Mouse (Mus musculus): ENCODE results near the gene Mgat4b. TPM values are rescaled to one million over a fixed set of nuclear protein-coding genes. Genes with fewer than 3 reads are reported as not detected.
A peak's percentile ranks its signal among the peaks of the same experiment; 100 is the strongest.

The Mgat4b gene
- polyA plus RNA-seq, 1 experiment from 2014 or later = 11.8 TPM

DNA sequence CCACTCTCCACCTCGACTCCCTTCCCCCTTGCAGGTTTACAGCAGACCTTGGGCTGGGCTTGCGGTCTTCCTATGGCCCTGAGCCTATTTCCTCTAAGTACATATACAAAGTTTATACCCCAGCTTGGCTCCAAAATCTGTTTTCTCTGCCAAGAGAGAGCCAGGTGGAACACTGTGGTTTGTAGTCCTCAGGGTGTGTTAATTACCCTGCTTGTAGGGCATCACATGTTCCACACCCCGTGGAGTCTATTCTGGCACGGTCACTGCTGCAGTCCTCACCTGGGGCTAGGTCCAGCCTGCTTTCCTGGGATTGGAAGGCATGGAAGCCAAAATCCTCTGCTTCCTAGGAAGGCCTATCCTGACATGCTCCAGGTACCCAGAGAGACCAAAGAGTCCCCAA, 17.0 kb downstream of the Mgat4b start:
- peak overlapping the region; percentile 81; the same call in 1 of the 2 replicates for H3K27ac ChIP-seq (ENCODE audit: low read length)
- H3K4me2 ChIP-seq (ENCODE audit: low read depth, low read length) = no peak overlapping the region
- ATAC-seq (replicated peaks; ENCODE audit: extremely low read depth, insufficient read depth, low FRiP score) = no peak
- 87% methylated on average over 4 of the region's 4 CpGs for WGBS
- H3K4me1 ChIP-seq (ENCODE audit: control insufficient read depth, insufficient read depth, low read length) = peaks cover 36% of the 10 kb centered on the region
- peaks cover 12% of the 10 kb centered on the region for H3K36me3 ChIP-seq (ENCODE audit: control insufficient read depth, insufficient read depth)
- H3K27me3 ChIP-seq (ENCODE audit: control insufficient read depth, insufficient read depth, low read length) = no peaks in the 10 kb centered on the region
- no peaks in the 10 kb centered on the region for H3K9me3 ChIP-seq (replicated peaks; ENCODE audit: control insufficient read depth, low read length)
- H3K4me3 ChIP-seq (ENCODE audit: low read length) = no peak overlapping the region
- no peak overlapping the region for H3K9ac ChIP-seq (ENCODE audit: low read length)

DNA sequence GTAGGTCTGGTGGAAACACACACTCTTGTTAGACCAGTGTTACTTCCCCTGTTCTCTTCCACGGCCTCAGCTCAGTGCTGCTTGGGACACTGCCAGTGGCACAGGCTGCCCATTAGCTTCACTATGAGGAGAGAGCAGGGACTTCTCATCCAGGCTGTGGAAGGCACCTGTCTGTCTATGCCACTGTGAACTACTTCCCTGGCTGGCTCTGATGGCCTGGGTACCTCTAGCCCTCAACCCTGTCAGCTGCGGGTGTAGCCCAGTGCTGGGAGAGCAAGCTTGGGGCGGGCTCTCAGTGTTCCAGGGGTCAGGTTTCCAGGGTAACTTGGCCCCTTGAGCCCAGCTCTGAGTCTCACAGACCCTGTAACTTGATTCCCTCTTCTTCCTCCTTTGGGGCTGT, 18.1 kb downstream of the Mgat4b start:
- H3K9ac ChIP-seq (ENCODE audit: low read length) = no peak overlapping the region
- no peaks in the 10 kb centered on the region for H3K27me3 ChIP-seq (ENCODE audit: control insufficient read depth, insufficient read depth, low read length)
- no peak overlapping the region for H3K27ac ChIP-seq (ENCODE audit: low read length)
- H3K36me3 ChIP-seq (ENCODE audit: control insufficient read depth, insufficient read depth) = peaks cover 21% of the 10 kb centered on the region
- H3K9me3 ChIP-seq (replicated peaks; ENCODE audit: control insufficient read depth, low read length) = no peaks in the 10 kb centered on the region
- ATAC-seq (replicated peaks; ENCODE audit: extremely low read depth, insufficient read depth, low FRiP score) = no peak
- H3K4me3 ChIP-seq (ENCODE audit: low read length) = no peak overlapping the region
- H3K4me2 ChIP-seq (ENCODE audit: low read depth, low read length) = no peak overlapping the region
- H3K4me1 ChIP-seq (ENCODE audit: control insufficient read depth, insufficient read depth, low read length) = peaks cover 34% of the 10 kb centered on the region
- 54% methylated on average over 3 of the region's 3 CpGs for WGBS

DNA sequence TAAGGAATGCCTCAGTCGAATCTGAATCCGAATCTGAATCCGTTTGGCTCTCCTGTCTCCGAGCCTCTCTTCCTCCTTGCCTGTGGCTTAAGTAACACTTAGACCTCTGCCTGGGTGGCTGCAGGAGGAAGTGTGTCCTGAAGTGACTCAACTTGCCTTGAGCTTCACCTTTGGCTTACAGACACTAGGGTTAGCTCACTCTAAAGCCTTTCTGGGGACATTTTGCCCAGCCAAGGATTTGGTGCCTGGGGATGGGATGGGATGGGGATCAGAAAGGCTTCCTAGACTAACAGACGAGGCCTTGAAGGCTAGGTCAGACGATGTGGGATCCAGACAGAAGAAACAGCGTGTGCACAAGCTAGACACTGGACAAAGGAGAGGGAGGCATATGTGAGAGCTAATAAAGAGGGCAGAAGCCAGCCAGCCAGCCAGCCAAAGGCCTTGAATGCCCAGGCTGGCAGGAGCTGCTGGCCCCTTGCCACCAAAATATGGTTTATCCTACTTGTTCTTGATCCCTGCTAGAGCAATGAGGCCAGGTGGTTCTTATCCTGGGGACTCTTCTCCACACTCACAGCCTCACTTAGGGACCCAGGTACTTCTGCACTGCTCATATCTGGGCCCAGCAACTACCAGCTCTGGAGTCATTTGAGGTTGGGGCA, 18.7 kb downstream of the Mgat4b start:
- H3K4me1 ChIP-seq (ENCODE audit: control insufficient read depth, insufficient read depth, low read length) = peaks cover 29% of the 10 kb centered on the region
- no peak overlapping the region for H3K27ac ChIP-seq (ENCODE audit: low read length)
- ATAC-seq (replicated peaks; ENCODE audit: extremely low read depth, insufficient read depth, low FRiP score) = no peak
- no peaks in the 10 kb centered on the region for H3K9me3 ChIP-seq (replicated peaks; ENCODE audit: control insufficient read depth, low read length)
- no peak overlapping the region for H3K4me2 ChIP-seq (ENCODE audit: low read depth, low read length)
- no peak overlapping the region for H3K4me3 ChIP-seq (ENCODE audit: low read length)
- WGBS = 73% methylated on average over 7 of the region's 7 CpGs
- H3K36me3 ChIP-seq (ENCODE audit: control insufficient read depth, insufficient read depth) = peaks cover 27% of the 10 kb centered on the region
- H3K9ac ChIP-seq (ENCODE audit: low read length) = no peak overlapping the region
- H3K27me3 ChIP-seq (ENCODE audit: control insufficient read depth, insufficient read depth, low read length) = no peaks in the 10 kb centered on the region

DNA sequence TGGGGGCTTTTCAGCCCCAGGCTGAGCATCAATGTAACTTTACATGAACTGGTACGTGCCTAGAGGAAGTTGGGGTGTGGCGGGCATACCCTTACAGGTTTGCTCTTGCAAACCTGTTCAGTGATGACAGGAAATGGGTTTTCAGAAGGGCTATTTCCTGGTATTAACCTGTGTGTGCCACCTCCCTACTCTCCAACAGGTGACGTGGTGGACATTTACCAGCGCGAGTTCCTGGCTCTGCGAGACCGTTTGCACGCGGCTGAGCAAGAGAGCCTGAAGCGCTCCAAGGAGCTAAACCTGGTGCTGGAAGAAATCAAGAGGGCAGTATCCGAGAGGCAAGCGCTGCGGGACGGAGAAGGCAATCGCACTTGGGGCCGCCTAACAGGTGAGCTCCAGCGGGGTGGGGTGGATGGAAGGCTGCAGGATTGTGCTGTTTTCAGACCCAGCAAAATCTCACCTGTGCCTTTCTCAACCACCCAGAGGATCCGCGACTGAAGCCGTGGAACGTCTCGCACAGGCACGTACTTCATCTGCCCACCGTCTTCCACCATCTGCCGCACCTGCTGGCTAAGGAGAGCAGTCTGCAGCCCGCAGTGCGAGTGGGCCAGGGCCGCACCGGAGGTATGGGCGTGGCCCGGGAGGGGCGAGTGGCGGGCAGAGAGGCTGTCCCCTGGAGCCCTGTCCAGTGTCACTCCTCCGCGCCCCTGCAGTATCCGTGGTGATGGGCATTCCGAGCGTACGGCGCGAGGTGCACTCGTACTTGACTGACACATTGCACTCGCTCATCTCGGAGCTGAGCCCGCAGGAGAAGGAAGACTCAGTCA, 20.0 kb downstream of the Mgat4b start:
- ATAC-seq (replicated peaks; ENCODE audit: extremely low read depth, insufficient read depth, low FRiP score) = no peak
- no peaks in the 10 kb centered on the region for H3K9me3 ChIP-seq (replicated peaks; ENCODE audit: control insufficient read depth, low read length)
- peak overlapping the region; percentile 63 for H3K4me2 ChIP-seq (ENCODE audit: low read depth, low read length)
- H3K27me3 ChIP-seq (ENCODE audit: control insufficient read depth, insufficient read depth, low read length) = no peaks in the 10 kb centered on the region
- 46% methylated on average over 45 of the region's 45 CpGs for WGBS
- 0 out of 2 replicates have a peak overlapping the region, but pooled peaks have one; percentile 22 for H3K9ac ChIP-seq (ENCODE audit: low read length)
- H3K4me1 ChIP-seq (ENCODE audit: control insufficient read depth, insufficient read depth, low read length) = peaks cover 29% of the 10 kb centered on the region
- no peak overlapping the region for H3K27ac ChIP-seq (ENCODE audit: low read length)
- peaks cover 34% of the 10 kb centered on the region for H3K36me3 ChIP-seq (ENCODE audit: control insufficient read depth, insufficient read depth)
- H3K4me3 ChIP-seq (ENCODE audit: low read length) = peak overlapping the region; percentile 30

DNA sequence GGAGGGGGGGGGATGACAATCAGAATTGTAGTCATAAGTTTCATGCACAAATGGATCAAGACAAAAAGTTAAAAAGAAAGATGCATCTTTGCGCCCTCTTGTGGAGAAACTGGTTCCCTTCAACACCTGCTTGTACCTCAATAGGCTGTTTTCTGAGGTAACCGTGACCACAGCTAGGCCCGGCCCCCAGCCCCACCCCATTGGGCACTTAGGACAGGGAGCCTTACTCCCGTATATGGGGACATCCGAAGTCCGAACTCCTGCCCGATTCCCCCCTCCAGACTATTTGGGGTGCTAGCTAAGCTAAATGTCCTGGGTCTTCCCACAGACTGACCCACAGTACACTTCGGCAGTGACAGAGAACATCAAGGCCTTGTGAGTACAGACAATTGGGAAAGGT, 20.7 kb downstream of the Mgat4b start:
- H3K27ac ChIP-seq (ENCODE audit: low read length) = no peak overlapping the region
- H3K4me1 ChIP-seq (ENCODE audit: control insufficient read depth, insufficient read depth, low read length) = peaks cover 30% of the 10 kb centered on the region
- H3K4me2 ChIP-seq (ENCODE audit: low read depth, low read length) = peak overlapping the region; percentile 63
- WGBS = 40% methylated on average over 8 of the region's 8 CpGs
- H3K27me3 ChIP-seq (ENCODE audit: control insufficient read depth, insufficient read depth, low read length) = no peaks in the 10 kb centered on the region
- H3K9me3 ChIP-seq (replicated peaks; ENCODE audit: control insufficient read depth, low read length) = no peaks in the 10 kb centered on the region
- no peak overlapping the region for H3K9ac ChIP-seq (ENCODE audit: low read length)
- no peak for ATAC-seq (replicated peaks; ENCODE audit: extremely low read depth, insufficient read depth, low FRiP score)
- peak overlapping the region; percentile 30 for H3K4me3 ChIP-seq (ENCODE audit: low read length)
- H3K36me3 ChIP-seq (ENCODE audit: control insufficient read depth, insufficient read depth) = peaks cover 34% of the 10 kb centered on the region

DNA sequence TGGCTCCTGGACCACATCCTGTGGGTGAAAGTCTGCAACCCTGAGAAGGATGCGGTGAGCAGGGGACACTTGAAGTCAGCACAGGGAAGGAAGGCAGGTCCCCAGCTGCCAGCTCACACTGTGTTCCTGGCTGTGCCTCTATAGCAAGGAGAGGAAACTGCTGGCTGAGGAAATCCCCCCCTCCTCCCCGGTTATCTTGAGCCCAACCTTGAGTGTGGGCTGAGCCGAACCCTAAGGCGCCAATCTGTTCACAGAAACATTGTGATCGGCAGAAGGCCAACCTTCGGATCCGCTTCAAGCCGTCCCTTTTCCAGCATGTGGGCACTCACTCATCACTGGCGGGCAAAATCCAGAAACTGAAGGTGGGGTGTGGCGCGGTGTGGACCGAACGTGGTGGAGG, 22.3 kb downstream of the Mgat4b start:
- Histone ChIP-seq H3K9ac (ENCODE audit: low read length) (no peak overlapping the region), H3K27me3 (ENCODE audit: control insufficient read depth, insufficient read depth, low read length) (peaks cover 12% of the 10 kb centered on the region), H3K4me1 (ENCODE audit: control insufficient read depth, insufficient read depth, low read length) (peaks cover 29% of the 10 kb centered on the region), H3K9me3 (replicated peaks; ENCODE audit: control insufficient read depth, low read length) (no peaks in the 10 kb centered on the region), H3K27ac (ENCODE audit: low read length) (no peak overlapping the region), H3K36me3 (ENCODE audit: control insufficient read depth, insufficient read depth) (peaks cover 34% of the 10 kb centered on the region), H3K4me2 (ENCODE audit: low read depth, low read length) (no peak overlapping the region), H3K4me3 (ENCODE audit: low read length) (no peak overlapping the region)
- WGBS = 94% methylated on average over 13 of the region's 13 CpGs
- no peak for ATAC-seq (replicated peaks; ENCODE audit: extremely low read depth, insufficient read depth, low FRiP score)

DNA sequence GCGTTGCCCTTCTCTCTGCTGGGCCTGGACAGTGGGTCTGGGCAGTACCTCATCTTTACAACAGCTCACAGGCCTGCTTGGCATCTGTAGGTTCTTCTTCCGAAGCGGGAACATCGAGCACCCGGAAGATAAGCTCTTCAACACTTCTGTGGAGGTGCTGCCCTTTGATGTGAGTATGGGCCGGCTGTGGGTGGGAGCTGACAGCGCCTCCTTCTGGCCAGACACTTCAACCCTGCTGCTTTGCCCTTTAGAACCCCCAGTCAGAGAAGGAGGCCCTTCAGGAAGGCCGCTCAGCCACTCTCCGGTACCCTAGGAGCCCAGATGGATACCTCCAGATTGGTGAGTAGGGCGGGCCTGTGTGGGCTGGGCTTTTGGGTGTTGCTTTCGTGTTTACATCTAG, 23.3 kb downstream of the Mgat4b start:
- Histone ChIP-seq H3K9ac (ENCODE audit: low read length) (no peak overlapping the region), H3K9me3 (replicated peaks; ENCODE audit: control insufficient read depth, low read length) (no peaks in the 10 kb centered on the region), H3K4me3 (ENCODE audit: low read length) (no peak overlapping the region), H3K27ac (ENCODE audit: low read length) (no peak overlapping the region), H3K36me3 (ENCODE audit: control insufficient read depth, insufficient read depth) (peaks cover 34% of the 10 kb centered on the region), H3K4me2 (ENCODE audit: low read depth, low read length) (no peak overlapping the region), H3K27me3 (ENCODE audit: control insufficient read depth, insufficient read depth, low read length) (peaks cover 19% of the 10 kb centered on the region), H3K4me1 (ENCODE audit: control insufficient read depth, insufficient read depth, low read length) (peaks cover 28% of the 10 kb centered on the region)
- 82% methylated on average over 11 of the region's 11 CpGs for WGBS
- no peak for ATAC-seq (replicated peaks; ENCODE audit: extremely low read depth, insufficient read depth, low FRiP score)

DNA sequence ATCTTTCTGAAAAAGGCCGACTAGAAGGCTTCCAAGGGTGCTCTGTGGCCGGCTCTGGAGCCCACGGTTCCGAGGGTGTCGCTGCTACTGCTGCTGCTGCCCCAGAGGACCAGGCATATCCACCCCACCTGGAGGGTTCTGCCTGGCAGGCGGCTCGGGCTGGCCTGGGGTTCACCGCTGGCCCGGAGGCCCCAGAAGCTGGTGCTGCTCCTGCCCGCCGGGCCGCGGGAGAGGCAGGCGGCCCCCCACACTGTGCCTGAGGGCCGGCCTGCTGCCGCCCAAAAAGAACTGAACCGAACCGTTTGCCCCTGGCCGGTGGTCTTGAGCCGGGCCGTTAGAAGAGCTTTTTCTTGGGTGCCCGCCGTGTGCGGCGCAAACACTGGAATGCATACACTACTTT, 23.9 kb downstream of the Mgat4b start:
- Histone ChIP-seq H3K9me3 (replicated peaks; ENCODE audit: control insufficient read depth, low read length) (no peaks in the 10 kb centered on the region), H3K4me1 (ENCODE audit: control insufficient read depth, insufficient read depth, low read length) (peaks cover 23% of the 10 kb centered on the region), H3K4me3 (ENCODE audit: low read length) (no peak overlapping the region), H3K27ac (ENCODE audit: low read length) (no peak overlapping the region), H3K9ac (ENCODE audit: low read length) (no peak overlapping the region), H3K4me2 (ENCODE audit: low read depth, low read length) (no peak overlapping the region), H3K36me3 (ENCODE audit: control insufficient read depth, insufficient read depth) (peaks cover 34% of the 10 kb centered on the region), H3K27me3 (ENCODE audit: control insufficient read depth, insufficient read depth, low read length) (peaks cover 19% of the 10 kb centered on the region)
- WGBS = 93% methylated on average over 25 of the region's 25 CpGs
- no peak for ATAC-seq (replicated peaks; ENCODE audit: extremely low read depth, insufficient read depth, low FRiP score)

DNA sequence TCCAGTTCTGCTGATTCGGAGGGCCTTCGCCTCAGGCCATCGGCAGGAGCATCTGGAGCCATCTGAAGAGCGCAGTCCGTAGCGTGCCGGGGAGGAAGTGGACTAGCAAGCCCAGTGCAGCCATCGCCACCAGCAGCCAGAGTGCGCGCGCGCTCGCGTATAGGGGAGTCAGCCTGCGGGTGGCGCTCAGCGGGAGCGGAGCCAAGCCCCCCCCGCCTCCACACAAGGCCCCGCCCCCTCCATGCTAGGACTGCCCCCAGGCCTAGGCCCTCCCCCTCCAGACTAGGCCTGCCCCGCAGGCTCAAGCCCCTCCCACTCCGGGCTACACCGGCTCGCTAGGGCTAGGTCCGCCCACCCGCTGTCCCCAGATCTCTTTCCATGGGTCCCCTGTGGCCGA, 25.8 kb downstream of the Mgat4b start:
- H3K4me1 ChIP-seq (ENCODE audit: control insufficient read depth, insufficient read depth, low read length) = peaks cover 16% of the 10 kb centered on the region

More for the DNA sequence above, 25.8 kb downstream of the Mgat4b start:
- Histone ChIP-seq H3K9ac (ENCODE audit: low read length) (peak overlapping the region; percentile 73), H3K9me3 (replicated peaks; ENCODE audit: control insufficient read depth, low read length) (no peaks in the 10 kb centered on the region), H3K27me3 (ENCODE audit: control insufficient read depth, insufficient read depth, low read length) (peaks cover 19% of the 10 kb centered on the region), H3K4me2 (ENCODE audit: low read depth, low read length) (peak overlapping the region; percentile 84), H3K4me3 (ENCODE audit: low read length) (peak overlapping the region; percentile 68), H3K36me3 (ENCODE audit: control insufficient read depth, insufficient read depth) (peaks cover 34% of the 10 kb centered on the region), H3K27ac (ENCODE audit: low read length) (no peak overlapping the region)
- ATAC-seq (replicated peaks; ENCODE audit: extremely low read depth, insufficient read depth, low FRiP score) = peak; percentile 85
- WGBS = under 1% methylated on average over 25 of the region's 27 CpGs

All from heart, embryonic 16.5 days (tissue).